Mouse (Mus musculus) cerebral cortex, adult 2 months (tissue): ENCODE measurements around the gene Tnip1.

Experiments used
- WGBS: fragments of 180-500 bp; shearing (Covaris S2); methylation state at CpG from one replicate; pipeline ENCODE4 v1.1.7; 2018; 5-methylcytosine and 5-hydroxymethylcytosine counted together

The Tnip1 gene

DNA sequence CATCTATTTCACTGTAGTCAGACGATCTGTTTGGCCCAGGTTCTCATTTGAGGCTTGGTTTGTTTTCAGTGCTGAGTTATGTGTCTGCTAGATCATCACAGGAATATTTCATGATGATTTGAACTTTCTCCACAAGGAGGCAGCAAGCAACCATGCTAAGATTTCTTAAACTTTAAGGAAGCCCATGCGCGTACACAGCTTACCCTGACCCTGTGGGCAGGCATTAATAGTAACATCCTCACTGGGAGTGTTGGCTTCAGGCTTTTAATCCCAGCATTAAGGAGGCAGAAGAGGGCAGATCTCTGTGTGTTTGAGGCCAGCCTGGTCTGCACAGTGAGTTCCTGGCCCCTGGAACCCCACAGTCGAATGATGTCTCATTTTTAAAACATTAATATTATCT is 83.3 kb downstream of the Tnip1 start:
- 28% methylated on average over 4 of the region's 4 CpGs for WGBS

DNA sequence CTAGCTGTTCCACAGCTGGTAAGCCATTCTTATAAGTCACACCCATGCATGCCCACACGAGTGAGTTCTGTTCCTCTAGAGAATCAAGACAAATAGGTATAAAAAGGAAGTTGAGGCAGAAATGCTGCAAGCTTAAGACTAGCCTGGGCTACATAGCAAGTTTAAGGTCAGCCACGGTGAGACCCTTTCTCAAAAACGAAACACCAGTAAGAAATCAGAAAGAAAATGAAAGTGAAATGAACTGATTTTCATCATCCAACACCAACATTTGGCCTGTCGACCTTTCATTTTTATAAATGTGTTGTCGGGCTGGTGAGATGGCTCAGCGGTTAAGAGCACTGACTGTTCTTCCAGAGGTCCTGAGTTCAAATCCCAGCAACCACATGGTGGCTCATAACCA is 83.8 kb downstream of the Tnip1 start:
- 83% methylated on average over 6 of the region's 6 CpGs for WGBS

DNA sequence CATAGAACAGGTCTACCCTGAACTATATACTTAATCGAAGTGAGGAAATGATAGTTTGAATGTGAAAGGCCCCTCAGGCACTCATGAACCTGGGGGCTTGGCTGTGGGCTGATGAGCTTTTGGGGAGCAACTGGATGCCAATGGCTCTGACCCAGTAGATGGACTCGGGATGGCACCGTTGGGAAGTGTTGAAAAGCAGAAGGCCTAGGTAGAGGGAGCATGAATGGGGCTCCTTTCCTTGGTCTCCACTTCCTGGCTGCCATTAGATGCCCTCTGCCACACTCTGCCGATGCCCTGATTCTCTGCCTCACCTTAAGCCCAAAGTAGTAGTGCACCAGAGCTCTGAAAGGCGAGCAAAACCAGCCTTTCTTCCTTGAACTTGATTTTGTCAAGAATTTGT is 86.7 kb downstream of the Tnip1 start:
- WGBS = 93% methylated on average over 5 of the region's 5 CpGs

DNA sequence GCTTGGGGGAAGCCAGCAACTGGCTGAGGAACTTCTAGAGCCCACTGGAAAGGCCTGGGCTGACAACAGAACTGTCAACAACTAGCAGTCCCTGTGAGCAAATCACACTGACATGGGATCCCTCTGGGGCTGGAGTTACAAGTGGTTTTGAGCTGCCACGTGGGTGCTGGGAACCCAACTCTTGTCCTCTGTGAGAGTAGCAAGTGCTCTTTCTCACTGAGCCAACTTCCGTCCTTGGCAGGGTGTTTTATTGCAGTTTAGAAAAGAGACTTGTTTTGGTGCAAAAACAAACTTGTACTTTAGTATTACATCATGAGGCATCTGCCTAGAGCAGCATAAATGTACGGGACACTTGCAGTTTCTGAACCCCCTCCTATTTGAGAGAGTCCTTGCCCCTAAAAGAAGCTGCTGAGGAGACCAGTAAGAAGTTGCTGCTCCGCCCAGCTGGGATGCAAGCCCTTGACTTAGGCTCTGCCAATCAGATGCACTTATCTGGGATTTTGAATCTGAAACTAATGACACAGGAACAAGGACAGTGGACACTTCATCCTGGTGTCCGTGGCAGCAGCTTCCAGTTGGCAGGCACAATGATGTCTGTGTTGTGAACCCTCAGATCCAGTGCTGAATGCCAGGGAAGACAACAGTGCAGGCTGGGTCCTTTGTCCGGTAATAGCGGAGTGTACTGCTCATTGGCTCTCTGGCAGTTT is 90.7 kb downstream of the Tnip1 start:
- 56% methylated on average over 7 of the region's 7 CpGs for WGBS

DNA sequence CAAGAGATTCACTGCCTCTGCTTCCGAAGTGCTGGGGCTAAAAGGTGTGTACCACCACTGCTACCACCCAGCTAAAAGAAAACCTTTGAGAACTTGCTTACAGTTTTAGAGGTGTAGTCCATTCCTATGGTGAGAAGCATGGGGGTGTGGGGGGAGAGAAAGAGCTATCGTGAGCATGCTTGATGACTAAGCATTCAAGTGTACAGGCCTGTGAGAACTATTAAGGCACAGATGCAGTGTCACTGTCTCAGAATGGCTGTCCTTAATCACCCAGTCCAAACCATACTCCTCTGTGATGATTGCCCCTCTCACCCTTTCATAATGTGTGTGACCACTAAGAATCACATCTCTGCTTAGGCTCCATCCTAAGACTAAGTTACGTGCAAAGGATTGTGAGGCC is 93.4 kb downstream of the Tnip1 start:
- 53% methylated on average over 3 of the region's 3 CpGs for WGBS

DNA sequence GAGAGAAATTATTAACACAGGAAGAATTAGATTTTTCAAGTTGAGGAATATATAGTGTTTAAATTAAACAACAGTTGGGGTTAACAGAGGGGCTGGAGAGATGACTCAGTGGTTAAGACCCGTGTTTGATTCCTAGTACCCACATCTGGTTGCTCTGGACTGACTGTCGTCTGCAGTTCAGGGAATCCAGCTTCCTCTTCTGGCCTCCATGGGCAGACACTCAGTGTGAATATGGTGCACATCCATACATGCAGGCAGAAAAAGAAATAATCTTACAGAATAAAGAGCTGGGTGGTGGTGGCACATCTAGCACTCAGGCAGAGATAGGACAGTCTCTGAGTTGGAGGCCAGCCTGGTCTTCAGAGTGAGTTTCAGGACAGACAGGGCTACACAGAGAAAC is 94.3 kb downstream of the Tnip1 start:
- WGBS = 62% methylated on average over 2 of the region's 2 CpGs

DNA sequence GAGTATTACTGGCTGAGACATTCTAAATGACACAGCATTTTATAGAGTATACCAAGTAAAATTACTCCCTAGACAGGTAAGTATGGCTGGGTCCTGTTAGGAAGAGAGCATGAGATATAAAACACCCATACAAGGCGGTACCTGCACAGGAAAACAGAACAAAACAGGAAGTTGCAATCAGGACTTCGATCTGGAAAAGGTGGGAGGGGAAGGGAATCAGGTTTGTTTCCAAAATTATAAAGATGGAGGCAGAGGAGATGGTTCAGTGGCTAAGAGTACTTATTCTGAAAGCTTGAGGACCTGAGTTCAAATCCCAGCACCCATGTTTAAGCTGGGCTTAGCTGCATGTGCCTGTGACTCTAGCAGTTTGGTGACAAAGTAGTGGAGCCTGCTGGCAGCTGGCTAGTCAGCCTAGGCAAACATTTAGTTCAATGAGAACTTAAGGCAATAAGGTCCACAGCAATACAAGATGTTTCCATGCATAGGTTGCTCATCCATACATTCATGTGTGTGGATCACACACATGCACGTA is 94.7 kb downstream of the Tnip1 start:
- whole genome bisulfite sequencing = 76% methylated on average over 3 of the region's 3 CpGs

DNA sequence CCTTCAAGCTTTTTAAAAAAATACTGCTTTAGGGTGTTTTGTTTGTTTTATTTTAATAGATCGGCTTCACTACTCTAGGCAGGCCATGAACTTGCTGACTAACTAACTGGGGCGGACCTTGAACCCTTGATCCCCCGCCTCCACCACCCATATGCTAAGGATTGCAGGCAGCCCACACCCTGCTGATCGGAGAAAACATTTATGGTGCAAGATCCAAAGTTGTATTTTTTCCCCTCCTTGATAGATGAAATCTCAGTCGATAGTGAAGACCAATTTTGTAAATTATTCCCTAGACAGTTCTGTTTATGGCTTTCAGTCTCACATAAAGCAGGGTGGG is 95.7 kb downstream of the Tnip1 start:
- 4% methylated on average over 5 of the region's 5 CpGs for WGBS

DNA sequence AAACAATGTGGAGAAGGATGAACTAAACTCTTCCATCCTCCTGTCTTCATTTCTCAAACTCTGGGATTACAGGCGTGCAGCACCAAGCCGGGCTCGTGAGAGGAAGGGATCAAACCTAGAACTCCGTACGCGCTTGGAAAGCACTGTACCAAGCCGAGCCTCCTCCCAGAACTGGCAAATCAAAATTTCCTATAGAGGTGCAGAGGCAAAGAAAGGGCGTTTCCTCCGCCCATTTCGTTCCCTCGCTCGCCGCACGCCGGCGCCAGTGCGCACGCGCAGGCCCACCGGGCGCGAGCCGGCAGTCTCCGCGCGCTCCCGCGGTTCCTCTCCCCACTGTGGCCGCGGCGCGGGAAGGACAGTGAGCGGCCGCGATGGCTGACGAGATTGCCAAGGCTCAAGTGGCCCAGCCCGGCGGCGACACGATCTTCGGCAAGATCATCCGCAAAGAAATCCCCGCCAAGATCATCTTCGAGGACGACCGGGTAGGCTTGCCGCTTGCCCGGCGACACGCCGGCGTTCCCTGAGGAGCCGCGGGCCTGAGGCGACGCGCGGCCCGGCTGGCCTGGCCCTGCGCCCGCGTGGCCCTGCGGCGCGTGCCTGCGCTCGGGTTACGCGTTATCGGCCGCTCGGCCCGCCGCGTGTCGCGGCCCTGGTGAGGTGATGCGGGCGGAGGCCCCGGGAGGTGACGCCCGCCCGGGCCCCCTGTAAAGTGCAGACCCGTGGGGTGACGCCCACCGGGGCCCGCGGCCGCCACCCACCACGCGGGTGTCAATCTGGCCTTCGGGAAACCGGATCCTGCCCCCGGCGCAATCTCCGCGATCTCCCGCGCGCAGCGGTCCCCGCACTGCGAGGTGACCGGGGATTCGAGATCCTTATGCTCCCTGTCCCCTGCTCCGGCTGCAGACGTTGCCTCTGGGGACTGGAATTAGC is 96.3 kb downstream of the Tnip1 start, which contains the start of gene Hint1:
Hint1 (plus strand) TSS at position 265 of the 930 bp plus-strand sequence.
- WGBS = under 1% methylated on average over 107 of the region's 107 CpGs

DNA sequence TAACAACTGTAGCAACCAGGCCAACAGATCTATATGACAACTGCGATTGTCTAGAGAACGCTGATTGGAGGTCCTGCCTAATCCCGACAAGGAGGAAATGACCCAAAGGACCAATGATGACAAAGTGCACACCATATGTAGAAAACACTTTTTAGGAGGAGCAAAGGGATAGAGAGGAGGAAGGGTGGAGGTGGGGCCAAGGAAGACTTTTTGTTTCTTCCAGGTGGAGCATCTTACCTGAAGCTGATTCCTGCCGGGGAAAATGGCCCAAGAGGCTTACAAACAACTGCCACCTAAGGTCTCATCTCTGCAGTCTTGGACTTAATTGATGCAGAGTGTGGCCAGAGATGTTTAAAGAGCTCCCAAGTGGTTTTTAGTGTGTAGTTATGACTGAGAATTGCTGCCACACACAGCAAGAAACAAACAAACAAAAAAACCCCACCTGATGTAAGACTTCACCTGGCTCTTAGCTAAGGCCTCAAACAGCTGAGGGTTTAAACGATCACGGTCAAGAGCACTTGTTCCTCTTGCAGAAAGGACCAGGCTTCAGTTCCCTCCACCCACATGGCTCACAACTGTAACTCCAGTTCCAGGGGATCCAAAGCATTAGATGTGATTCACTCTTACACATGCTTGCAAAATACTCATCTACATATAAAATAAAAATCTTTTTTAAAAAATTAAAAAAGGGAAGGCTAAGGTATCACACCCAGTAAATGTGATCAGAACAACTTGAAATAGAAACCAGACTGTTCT is 97.2 kb downstream of the Tnip1 start:
- 82% methylated on average over 6 of the region's 6 CpGs for WGBS

DNA sequence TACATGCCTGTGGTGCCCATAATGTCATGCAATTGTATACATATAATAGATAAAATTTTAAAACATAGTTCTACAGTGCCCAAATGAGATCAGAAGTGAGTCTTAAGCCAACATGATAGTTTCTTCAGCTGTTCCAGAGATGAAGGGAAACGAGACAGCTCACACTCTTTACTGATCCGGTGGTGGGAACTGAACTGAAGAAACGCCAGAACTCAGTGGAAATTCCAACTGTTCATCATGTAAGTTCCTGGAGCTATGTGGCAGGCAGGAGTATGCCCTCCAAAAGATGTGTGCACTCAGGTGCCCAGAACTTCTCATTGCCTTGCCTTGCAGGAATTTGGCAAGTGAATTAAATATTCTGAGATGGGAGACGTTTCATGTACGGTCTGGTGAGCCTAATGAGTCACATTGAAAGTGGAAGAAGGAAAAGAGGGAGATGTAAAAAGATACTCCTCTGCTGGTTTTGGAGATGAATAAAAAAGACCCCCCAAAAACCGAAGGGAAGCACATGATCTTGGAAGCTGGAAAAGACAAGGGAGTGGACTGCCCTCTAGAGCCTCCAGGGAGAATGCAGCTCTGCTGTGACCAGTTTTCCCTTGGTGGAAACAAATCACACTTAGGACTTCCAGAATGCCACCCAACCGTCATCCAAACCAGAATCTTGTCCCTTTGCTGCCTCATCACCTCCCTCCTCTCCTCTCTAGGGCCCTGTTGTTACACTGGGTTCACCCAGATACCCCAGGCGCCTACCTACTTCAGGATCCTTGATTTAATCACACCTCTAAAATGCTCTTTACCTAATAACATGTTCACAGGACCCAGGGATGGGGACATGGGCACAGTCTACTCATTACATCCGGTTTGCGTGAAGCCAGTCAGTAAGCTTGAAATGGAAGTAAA is 99.8 kb downstream of the Tnip1 start:
- 27% methylated on average over 10 of the region's 10 CpGs for WGBS

DNA sequence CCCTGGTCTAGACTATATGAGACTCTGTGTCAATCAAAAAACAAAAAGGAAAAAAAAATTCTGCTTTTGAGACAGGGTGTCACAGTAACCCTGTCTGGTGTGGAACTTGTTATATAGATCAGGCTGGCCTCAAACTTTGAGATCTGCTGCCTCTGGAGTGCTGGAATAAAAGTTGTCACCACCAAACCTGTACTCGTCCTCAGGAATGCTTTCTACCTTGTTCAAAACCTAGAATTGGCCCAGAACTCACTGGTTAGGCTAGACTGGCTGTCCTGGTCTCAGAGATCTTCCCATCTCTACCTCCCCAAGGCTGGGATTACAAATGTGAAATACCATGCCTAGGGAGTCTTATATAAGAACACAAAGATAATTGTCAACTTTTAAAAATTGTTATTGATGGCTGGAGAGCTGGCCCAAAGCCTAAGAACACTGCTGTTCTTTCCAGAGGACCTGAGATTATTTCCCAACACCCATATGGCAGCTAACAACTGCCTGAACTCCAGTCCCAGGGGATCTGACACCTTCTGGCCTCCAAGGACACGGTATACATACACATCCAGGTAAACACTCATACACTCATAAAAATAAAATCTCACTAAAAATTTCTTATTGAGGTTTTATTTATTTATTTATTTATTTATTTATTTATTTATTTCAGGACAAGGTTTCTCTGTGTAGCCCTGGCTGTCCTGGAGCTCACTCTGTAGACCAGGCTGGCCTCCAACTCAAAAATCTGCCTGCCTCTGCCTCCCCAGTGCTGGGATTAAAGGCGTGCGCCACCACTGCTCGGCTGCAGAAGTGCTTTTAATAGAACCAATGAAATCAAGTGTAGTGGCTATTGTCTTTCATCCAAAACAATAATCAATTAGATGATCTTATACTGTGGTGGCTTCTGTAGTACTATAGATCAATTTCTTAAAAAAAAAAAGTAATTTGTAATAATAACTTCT is 101.0 kb downstream of the Tnip1 start:
- WGBS = 91% methylated on average over 5 of the region's 5 CpGs
